Mouse (Mus musculus) embryonic facial prominence, embryonic 13.5 days (tissue): ENCODE measurements around the gene Man2a1. TPM values are rescaled to one million over a fixed set of nuclear protein-coding genes. Genes with fewer than 3 reads are reported as not detected.
A peak's percentile ranks its signal among the peaks of the same experiment; 100 is the strongest.
"Not testable (repeated sequence)": the region's sequence is repeated elsewhere in the genome, so short reads cannot be mapped to it uniquely, and the experiment has no call there.

Source experiments
- ATAC-seq: fragments of 200-750 bp; cut with Nextera tagmentation; 2 replicates; pipeline ENCODE4 v1.8.0; 2017; ENCODE audit warnings: low read depth; ENCODE audit not compliant: insufficient number of reproducible peaks, insufficient read depth, low FRiP score, low TSS enrichment
- H3K27ac ChIP-seq: fragments of 300-500 bp; sonication (generic); 2 replicates; pipeline ENCODE4 v1.5.1; 2015; ENCODE audit warnings: moderate library complexity, mild to moderate bottlenecking, inconsistent platforms
- H3K27me3 ChIP-seq: fragments of 300-500 bp; sonication (generic); 2 replicates; pipeline ENCODE4 v1.6.1; 2015; ENCODE audit warnings: mild to moderate bottlenecking, inconsistent platforms
- H3K36me3 ChIP-seq: fragments of 300-500 bp; sonication (generic); 2 replicates; pipeline ENCODE4 v1.6.1; 2015; ENCODE audit warnings: mild to moderate bottlenecking, inconsistent platforms
- H3K4me1 ChIP-seq: fragments of 300-500 bp; sonication (generic); 2 replicates; pipeline ENCODE4 v1.6.1; 2015; ENCODE audit warnings: inconsistent platforms
- H3K4me2 ChIP-seq: fragments of 300-500 bp; sonication (generic); 2 replicates; pipeline ENCODE4 v1.6.1; 2015; ENCODE audit warnings: moderate library complexity, mild to moderate bottlenecking, inconsistent platforms
- H3K4me3 ChIP-seq: fragments of 300-500 bp; sonication (generic); 2 replicates; pipeline ENCODE4 v1.5.1; 2015; ENCODE audit warnings: mild to moderate bottlenecking, inconsistent platforms
- H3K9ac ChIP-seq: fragments of 300-500 bp; sonication (generic); 2 replicates; pipeline ENCODE4 v1.6.1; 2015; ENCODE audit warnings: mild to moderate bottlenecking, inconsistent platforms
- H3K9me3 ChIP-seq: fragments of 300-500 bp; sonication (generic); 2 replicates; pipeline ENCODE4 v1.6.1; 2016; ENCODE audit warnings: inconsistent platforms
- WGBS: fragments of 180-500 bp; shearing (Covaris S2); methylation state at CpG from one replicate; pipeline ENCODE4 v1.1.7; 2015; ENCODE audit warnings: mixed read lengths; 5-methylcytosine and 5-hydroxymethylcytosine counted together
- polyA plus RNA-seq: library from polyadenylated mRNA; unstranded; fragments of >200 nt; fragmentation: Nextera tagmentation; extraction: Ambion mirVana; gene quantifications from 2 replicates; pipeline ENCODE4 v1.2.1, GENCODE M21; 2015

Gene Man2a1
- polyA plus RNA-seq, 1 experiment from 2014 or later, result 10.0 TPM

DNA sequence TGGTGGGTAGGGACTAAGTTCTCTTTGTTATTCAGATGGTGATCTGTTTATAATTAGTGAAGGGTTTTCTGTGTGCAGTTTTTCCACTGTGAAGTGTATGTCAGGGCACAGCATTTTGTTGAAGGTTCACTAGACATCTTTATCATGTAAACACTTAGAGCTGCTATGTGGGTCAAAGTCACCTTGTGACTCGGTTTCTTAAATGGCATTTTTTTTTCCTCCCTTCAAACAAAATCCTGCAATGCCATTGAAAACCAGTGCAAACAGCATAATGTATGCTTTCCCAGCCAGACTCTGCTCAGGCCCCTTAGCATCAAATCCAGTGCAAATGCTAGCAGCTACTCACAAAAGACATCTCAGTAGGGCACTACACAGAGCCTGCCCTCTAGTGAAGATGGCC, 148.6 kb downstream of the Man2a1 start:
- no peak for ATAC-seq
- 59% methylated on average over 1 of the region's 1 CpGs for WGBS
- H3K27me3 ChIP-seq, result no peaks in the 10 kb centered on the region
- peaks cover 4% of the 10 kb centered on the region; the same call in 1 of the 2 replicates for H3K9me3 ChIP-seq
- H3K27ac ChIP-seq, result no peak overlapping the region
- peaks cover 30% of the 10 kb centered on the region for H3K36me3 ChIP-seq
- no peak overlapping the region for H3K4me3 ChIP-seq
- H3K4me2 ChIP-seq, result no peak overlapping the region
- no peak overlapping the region for H3K9ac ChIP-seq
- peaks cover 2% of the 10 kb centered on the region; the same call in 1 of the 2 replicates for H3K4me1 ChIP-seq

DNA sequence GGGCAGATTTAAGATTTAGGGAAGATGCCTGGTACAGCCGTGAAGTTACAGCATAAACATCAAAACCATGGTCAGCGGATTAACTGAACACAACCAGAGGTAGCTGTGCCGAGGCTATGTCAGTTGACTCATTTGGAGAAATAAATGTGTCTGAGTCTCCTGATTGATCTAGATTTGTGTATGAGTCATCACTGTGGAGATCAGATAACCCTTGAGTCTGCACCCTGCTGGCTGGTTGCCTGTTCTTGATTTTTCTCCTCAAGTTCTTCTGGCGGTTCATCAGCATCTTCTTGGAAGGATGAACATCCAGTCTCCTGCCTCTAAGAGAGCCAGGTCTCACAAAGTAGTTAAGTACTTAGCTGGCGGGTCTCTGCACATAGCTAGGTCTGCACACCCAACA, 150.7 kb downstream of the Man2a1 start:
- no peak for ATAC-seq
- no peak overlapping the region for H3K4me3 ChIP-seq
- H3K4me2 ChIP-seq, result no peak overlapping the region
- 85% methylated on average over 5 of the region's 5 CpGs for WGBS
- peaks cover 16% of the 10 kb centered on the region for H3K36me3 ChIP-seq
- no peaks in the 10 kb centered on the region for H3K9me3 ChIP-seq
- no peak overlapping the region for H3K27ac ChIP-seq
- H3K4me1 ChIP-seq, result peaks cover 5% of the 10 kb centered on the region; the same call in 1 of the 2 replicates
- H3K9ac ChIP-seq, result no peak overlapping the region
- H3K27me3 ChIP-seq, result no peaks in the 10 kb centered on the region

DNA sequence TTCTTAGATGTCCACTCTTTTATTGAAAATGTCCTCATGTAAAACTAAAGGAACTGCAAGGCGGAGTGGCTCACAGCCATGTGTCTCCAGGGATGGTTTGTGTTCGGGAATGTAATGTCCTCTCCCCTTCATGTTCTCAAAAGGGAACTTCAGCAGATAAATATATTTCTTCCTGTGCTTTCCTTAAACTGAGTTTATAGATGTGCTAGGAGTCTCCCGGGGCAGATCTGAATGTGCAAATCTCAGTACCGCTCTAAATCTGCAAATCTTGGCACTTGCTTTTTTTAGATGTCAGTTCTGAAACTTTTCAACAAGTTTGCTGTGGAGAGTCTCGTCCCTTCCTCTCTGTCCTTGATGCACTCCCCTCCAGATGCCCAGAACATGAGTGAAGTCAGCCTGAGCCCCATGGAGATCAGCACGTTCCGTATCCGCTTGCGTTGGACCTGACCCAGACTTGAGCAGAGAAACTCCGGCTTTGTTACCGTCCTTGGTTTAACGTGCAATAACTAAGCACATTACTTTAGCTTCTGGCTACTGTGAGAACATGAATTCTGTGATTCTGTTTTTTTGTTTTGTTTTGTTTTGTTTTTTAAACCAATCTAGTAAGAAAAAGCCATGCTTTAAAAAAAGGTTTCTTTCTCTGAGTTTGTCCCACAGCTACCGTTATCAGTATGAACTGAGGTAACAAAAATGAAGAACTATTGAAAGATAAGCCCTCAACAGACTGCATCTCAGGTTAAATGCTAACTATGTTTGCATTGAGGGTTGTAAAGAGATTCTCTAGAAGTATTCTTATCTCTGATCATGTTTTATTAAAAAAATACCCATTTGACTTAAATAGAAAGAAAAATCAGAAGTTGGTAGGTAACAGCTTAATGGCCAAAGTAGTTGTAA, 151.8 kb downstream of the Man2a1 start:
- no peaks in the 10 kb centered on the region for H3K27me3 ChIP-seq
- peaks cover 10% of the 10 kb centered on the region for H3K36me3 ChIP-seq
- H3K9ac ChIP-seq, result no peak overlapping the region
- H3K4me1 ChIP-seq, result peaks cover 5% of the 10 kb centered on the region; the same call in 1 of the 2 replicates
- WGBS, result 92% methylated on average over 13 of the region's 13 CpGs
- no peak overlapping the region for H3K4me2 ChIP-seq
- H3K4me3 ChIP-seq, result no peak overlapping the region
- no peaks in the 10 kb centered on the region for H3K9me3 ChIP-seq
- ATAC-seq, result no peak
- no peak overlapping the region for H3K27ac ChIP-seq

- Histone ChIP-seq H3K27ac (no peak overlapping the region), H3K9ac (no peak overlapping the region), H3K36me3 (peaks cover 10% of the 10 kb centered on the region), H3K4me3 (no peak overlapping the region), H3K4me1 (peaks cover 5% of the 10 kb centered on the region; the same call in 1 of the 2 replicates), H3K27me3 (no peaks in the 10 kb centered on the region), H3K4me2 (no peak overlapping the region), H3K9me3 (no peaks in the 10 kb centered on the region)
- WGBS, result 66% methylated on average over 6 of the region's 6 CpGs
- no peak for ATAC-seq
Measured at GRCm38 (mm10) chr17:64753507-64753906, 153.0 kb downstream of the Man2a1 start.

- no peak for ATAC-seq
- Histone ChIP-seq H3K27ac (peak overlapping the region; percentile 16; the same call in 1 of the 2 replicates), H3K36me3 (peaks cover 10% of the 10 kb centered on the region), H3K27me3 (no peaks in the 10 kb centered on the region), H3K9ac (no peak overlapping the region), H3K4me1 (peaks cover 5% of the 10 kb centered on the region; the same call in 1 of the 2 replicates), H3K9me3 (no peaks in the 10 kb centered on the region), H3K4me3 (no peak overlapping the region), H3K4me2 (0 out of 2 replicates have a peak overlapping the region, but pooled peaks have one; percentile 1)
- 68% methylated on average over 9 of the region's 9 CpGs for WGBS
Measured at GRCm38 (mm10) chr17:64754142-64754863, 153.8 kb downstream of the Man2a1 start.

GRCm38 (mm10) chr17:64755191-64755590, 154.7 kb downstream of the Man2a1 start:
- WGBS, result 86% methylated on average over 5 of the region's 5 CpGs
- H3K4me1 ChIP-seq, result peaks cover 5% of the 10 kb centered on the region; the same call in 1 of the 2 replicates
- no peak overlapping the region for H3K27ac ChIP-seq
- H3K36me3 ChIP-seq, result peaks cover 10% of the 10 kb centered on the region
- ATAC-seq, result no peak
- no peak overlapping the region for H3K4me3 ChIP-seq
- no peaks in the 10 kb centered on the region for H3K9me3 ChIP-seq
- H3K9ac ChIP-seq, result no peak overlapping the region
- no peak overlapping the region for H3K4me2 ChIP-seq
- H3K27me3 ChIP-seq, result no peaks in the 10 kb centered on the region

DNA sequence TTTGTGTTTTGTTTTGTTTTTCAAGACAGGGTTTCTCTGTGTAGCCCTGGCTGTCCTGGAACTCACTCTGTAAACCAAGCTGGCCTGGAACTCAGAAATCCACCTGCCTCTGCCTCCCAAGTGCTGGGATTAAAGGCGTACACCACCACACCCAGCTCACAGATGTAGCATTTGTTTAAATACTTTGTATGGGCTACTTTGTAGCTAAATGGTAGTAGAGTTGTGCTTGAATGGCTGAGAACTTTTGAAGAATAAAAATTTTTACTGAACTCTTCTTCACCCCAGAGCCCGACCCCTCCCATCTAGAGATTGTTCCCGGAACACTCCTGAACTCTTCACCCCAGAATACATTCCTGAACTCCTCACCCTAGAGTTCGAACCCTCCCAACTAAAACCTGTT, 162.1 kb downstream of the Man2a1 start:
- not testable (repeated sequence) for H3K4me3 ChIP-seq, H3K27me3 ChIP-seq, H3K4me2 ChIP-seq, ATAC-seq, H3K4me1 ChIP-seq, H3K9me3 ChIP-seq, H3K9ac ChIP-seq, H3K36me3 ChIP-seq, H3K27ac ChIP-seq
- 87% methylated on average over 4 of the region's 4 CpGs for WGBS

DNA sequence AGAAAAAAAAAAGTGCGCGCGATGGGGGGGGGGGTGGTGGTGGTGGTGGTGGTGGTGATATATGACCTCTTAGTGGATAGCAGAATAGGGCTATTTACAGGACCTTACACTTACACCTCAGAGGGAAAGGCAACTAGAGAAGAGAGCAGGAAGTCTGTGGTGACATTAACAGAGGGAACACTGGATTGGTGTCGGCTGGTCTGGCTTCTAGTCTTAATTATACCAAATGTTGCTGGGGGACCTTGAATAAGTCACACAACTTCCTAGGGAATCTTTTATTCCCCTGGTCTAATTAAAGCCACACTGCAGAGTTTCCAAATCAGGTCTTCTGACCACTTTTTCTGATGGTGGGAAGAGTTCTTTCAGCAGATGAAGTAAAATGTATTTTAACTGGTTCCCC, 163.0 kb downstream of the Man2a1 start:
- ATAC-seq, result no peak
- peaks cover 6% of the 10 kb centered on the region for H3K4me1 ChIP-seq
- H3K9ac ChIP-seq, result no peak overlapping the region
- no peaks in the 10 kb centered on the region for H3K9me3 ChIP-seq
- H3K4me3 ChIP-seq, result no peak overlapping the region
- H3K27me3 ChIP-seq, result no peaks in the 10 kb centered on the region
- no peak overlapping the region for H3K27ac ChIP-seq
- H3K4me2 ChIP-seq, result no peak overlapping the region
- 88% methylated on average over 4 of the region's 4 CpGs for WGBS
- H3K36me3 ChIP-seq, result no peaks in the 10 kb centered on the region

GRCm38 (mm10) chr17:64764175-64765122, 163.9 kb downstream of the Man2a1 start:
- H3K9me3 ChIP-seq, result no peaks in the 10 kb centered on the region
- H3K9ac ChIP-seq, result no peak overlapping the region
- ATAC-seq, result no peak
- no peak overlapping the region for H3K27ac ChIP-seq
- H3K4me1 ChIP-seq, result peaks cover 6% of the 10 kb centered on the region
- no peaks in the 10 kb centered on the region for H3K27me3 ChIP-seq
- no peak overlapping the region for H3K4me2 ChIP-seq
- no peak overlapping the region for H3K4me3 ChIP-seq
- no peaks in the 10 kb centered on the region for H3K36me3 ChIP-seq
- WGBS, result 90% methylated on average over 11 of the region's 11 CpGs

- 22% methylated on average over 9 of the region's 9 CpGs for WGBS
Measured at GRCm38 (mm10) chr17:64765286-64765685, 164.8 kb downstream of the Man2a1 start.

DNA sequence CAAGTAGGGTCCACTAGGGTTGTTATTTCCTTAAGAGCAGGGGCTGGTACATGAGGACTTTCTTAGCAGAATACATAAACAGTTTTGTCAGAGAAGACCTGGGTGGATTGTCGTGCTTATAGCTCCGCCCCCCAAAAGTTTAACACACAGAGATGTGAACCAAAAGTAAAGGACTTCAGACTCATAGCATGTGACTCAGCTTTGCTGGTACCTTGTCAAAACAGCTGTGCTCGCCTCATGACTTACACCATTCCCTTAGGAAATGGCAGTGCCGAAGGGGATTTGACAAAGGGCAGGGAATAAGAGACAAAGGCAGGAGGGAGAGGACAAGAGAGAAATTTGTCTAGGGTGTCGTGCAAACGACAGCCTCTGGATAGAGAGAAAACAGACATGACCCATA, 166.0 kb downstream of the Man2a1 start:
- H3K9me3 ChIP-seq, result no peaks in the 10 kb centered on the region

More at GRCm38 (mm10) chr17:64765286-64765685, 164.8 kb downstream of the Man2a1 start:
- Histone ChIP-seq H3K9ac (no peak overlapping the region), H3K36me3 (no peaks in the 10 kb centered on the region), H3K27me3 (no peaks in the 10 kb centered on the region), H3K27ac (no peak overlapping the region), H3K4me1 (peaks cover 6% of the 10 kb centered on the region), H3K4me2 (peak overlapping the region; percentile 7; the same call in 1 of the 2 replicates), H3K4me3 (no peak overlapping the region), H3K9me3 (no peaks in the 10 kb centered on the region)
- no peak for ATAC-seq

More for the DNA sequence above, 166.0 kb downstream of the Man2a1 start:
- Histone ChIP-seq H3K9ac (no peak overlapping the region), H3K4me1 (peaks cover 6% of the 10 kb centered on the region), H3K4me2 (no peak overlapping the region), H3K4me3 (no peak overlapping the region), H3K27me3 (no peaks in the 10 kb centered on the region), H3K27ac (no peak overlapping the region), H3K36me3 (no peaks in the 10 kb centered on the region)
- 71% methylated on average over 6 of the region's 6 CpGs for WGBS
- ATAC-seq, result no peak
